Mouse (Mus musculus) ovary, adult 10 weeks (tissue): ENCODE results near the gene Gm10413. TPM values are rescaled to one million over a fixed set of nuclear protein-coding genes. Genes with fewer than 3 reads are reported as not detected.

Source experiments
- polyA plus RNA-seq: library from polyadenylated mRNA; stranded (reverse); fragments of 350-450 nt; fragmentation: Illumina TruSeq; extraction: RNeasy Lipid Tissue Mini Kit (QIAGEN cat#74804); gene quantifications from one replicate; pipeline ENCODE4 v1.2.3, GENCODE M21; 2014

The Gm10413 gene
- not detected for polyA plus RNA-seq

DNA sequence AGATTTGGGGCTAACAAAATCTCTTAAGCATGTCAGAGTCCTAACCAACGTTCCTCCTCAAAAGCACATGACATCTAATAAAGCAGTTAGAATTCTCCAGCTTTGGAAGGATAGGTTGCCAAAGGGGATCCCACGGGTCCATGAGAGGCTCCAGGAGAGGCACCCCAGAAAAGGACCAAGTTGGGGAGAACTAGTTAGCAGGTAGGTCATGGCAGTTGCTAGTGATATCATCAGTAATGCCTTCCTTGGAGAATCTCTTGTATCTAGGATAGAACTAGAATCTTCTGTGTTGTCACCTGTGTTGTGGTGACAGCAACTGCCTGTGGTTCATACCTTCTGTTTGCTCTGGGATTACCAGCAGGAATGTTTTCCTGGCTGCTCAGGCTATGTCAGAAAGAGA is at the start of gene Gm10413:
TSS of gene Gm10413 (plus strand) at position 301 of the 400 bp plus-strand sequence.

DNA sequence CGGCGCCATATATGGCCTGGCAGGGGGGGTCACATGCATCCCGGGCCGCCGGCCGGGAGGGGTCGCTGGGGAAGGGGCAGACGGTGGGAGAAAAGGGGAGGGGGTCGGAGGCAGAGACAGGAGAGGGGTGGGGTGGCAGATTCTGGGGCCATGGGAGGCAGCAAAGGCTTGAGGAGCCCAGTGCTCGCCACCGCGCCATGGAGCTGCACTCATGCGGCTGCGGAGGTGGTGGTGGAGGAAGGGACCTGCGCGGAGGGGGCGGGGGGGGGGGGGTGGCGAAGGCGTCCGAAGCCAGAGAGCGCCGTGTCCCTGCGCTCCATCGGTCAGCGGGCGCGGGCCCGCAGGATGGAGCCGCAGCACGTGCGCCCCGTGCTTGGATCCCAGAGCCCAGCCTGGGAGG is 17.4 kb downstream of the Gm10413 start, which contains the start of gene Gm10409:
TSS of gene Gm10409 (plus strand) at position 301 of the 400 bp plus-strand sequence.

GRCm38 (mm10) chr14:3427803-3428202 is 32.9 kb downstream of the Gm10413 start, which contains the start of gene Gm3005:
Gene Gm3005, plus strand, starts transcription at chr14:3428103.

GRCm38 (mm10) chr14:3449079-3449478 is 54.2 kb downstream of the Gm10413 start, which contains the start of gene Gm10408:
Gene Gm10408, plus strand, starts transcription at chr14:3449379.

Other genes with a start within 250 kb of the Gm10413 start
- not detected for gene Gm5795, start 206.8 kb upstream of the Gm10413 start, polyA plus RNA-seq
- gene D830030K20Rik, start 186.6 kb upstream of the Gm10413 start, polyA plus RNA-seq = 0.63 TPM
- not detected for gene Gm2956, start 62.5 kb upstream of the Gm10413 start, polyA plus RNA-seq
- gene Gm10409, start 17.5 kb downstream of the Gm10413 start, polyA plus RNA-seq = not detected
- gene Gm3005, start 33.0 kb downstream of the Gm10413 start, polyA plus RNA-seq = not detected
- not detected for gene Gm10408, start 54.3 kb downstream of the Gm10413 start, polyA plus RNA-seq
- not detected for gene Gm3012, start 239.4 kb downstream of the Gm10413 start, polyA plus RNA-seq